Mouse (Mus musculus): ENCODE results near the gene Fgfr2. TPM values are rescaled to one million over a fixed set of nuclear protein-coding genes. Genes with fewer than 3 reads are reported as not detected.

The Fgfr2 gene
- total RNA-seq, 2 experiments from 2014 or later: 43.7 to 44.3 TPM

DNA sequence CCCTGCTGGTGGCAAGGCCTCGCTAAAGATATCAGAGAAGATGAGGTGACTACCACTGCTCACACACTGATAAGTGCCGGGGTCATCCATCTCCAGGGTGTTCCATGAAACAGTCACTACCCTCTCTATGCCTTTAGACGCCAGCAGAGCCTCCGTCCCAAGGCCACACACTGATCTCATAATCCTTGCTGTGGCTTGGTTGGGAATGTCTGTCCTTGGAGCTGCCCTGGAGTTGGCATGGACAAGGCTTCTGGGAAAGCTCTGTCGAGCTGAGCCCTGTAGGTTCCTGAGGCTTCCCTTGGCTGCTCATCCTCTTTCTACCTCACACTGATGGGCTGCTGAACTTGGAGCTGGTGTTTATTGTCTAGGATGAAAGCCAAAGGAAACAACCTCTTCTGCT, 2336.4 kb downstream of the Fgfr2 start:
- no peak for DNase-seq (ENCODE audit: extremely low spot score in 1 of 2, low spot score in 1 of 2)

DNA sequence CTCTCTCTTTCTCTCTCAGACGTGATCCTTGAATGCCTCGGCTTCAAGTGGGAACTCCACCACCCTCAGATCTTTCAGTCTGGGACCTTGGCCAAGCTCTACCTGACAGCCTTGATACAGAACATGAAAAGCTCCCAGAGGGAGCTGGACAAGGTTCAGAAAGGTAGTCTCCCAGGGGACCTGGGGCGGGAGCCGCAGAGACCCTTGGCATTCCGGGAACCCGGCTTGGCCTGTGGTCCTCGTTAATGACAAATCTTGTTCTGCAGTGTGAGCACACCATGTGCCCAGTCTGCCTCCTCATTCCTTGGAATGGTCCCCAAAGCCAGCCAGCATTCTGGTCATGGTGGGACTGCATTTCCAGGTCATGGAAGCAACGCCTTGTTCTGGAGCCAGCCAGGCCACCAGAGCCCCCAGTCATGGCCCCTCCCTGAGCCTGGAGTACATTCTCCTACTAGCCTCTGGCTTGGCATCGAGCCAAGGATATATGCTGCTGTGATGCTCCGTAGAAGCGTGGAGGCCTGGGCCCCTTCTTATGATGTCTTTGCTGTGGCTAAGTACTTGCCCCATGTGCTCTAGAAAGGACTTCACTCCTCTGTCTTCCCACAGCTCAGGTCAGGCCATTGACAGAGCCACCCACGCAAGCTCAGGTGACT, 2337.1 kb downstream of the Fgfr2 start:
- no peak for DNase-seq (ENCODE audit: extremely low spot score in 1 of 2, low spot score in 1 of 2)

DNA sequence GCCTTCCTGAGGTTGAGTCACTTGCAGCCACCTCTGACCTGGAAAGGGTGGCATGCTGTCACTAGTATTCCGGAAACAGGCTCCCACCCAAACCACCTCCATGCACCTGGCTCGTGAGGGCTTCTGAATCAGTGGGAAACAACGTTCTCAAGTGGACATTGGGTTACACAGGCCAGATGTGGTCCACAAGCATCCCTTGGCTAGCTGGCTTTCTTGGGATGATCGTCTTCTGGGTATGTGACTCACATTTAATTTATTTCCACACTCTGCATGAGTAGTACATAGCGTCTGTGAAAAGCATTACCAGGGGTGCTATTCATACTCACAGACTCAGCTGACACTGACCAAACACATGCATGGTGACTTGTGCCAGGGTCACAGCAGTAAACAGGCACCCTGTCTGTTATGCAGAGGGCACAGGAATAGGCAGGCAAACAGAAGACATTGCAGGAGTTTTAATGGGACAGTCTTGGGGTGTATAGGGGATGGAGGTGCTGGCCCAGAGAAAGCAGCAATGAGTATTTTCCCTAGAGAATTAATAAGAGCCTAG, 2340.6 kb downstream of the Fgfr2 start:
- no peak for DNase-seq (ENCODE audit: extremely low spot score in 1 of 2, low spot score in 1 of 2)

DNA sequence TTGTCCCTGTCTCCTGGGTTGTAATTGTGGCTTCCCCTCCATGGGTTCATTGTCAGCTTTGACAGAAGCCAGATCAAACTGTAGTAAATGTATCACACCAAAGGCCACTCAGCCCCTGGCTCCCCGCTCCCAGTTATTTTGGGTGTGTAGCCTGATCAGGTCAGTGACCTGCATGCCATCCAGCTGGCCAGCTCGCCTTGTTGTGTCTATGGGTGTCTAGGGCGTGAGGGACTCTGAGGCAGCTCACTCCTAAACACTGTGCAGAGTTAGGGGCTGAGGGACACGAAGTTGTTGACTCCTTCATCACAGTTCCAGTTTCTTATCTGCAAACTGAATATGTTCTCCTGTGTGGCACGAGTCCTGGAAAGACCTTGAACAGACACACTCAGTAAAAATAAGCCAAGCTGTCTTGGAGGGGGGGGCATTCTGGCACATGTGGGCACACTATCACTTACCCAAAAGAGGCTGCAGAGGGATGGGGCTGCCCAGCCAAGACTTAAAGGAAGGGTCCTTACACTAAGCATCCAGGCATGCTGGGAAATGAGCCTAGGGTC, 2342.2 kb downstream of the Fgfr2 start:
- DNase-seq (ENCODE audit: extremely low spot score in 1 of 2, low spot score in 1 of 2): no peak

DNA sequence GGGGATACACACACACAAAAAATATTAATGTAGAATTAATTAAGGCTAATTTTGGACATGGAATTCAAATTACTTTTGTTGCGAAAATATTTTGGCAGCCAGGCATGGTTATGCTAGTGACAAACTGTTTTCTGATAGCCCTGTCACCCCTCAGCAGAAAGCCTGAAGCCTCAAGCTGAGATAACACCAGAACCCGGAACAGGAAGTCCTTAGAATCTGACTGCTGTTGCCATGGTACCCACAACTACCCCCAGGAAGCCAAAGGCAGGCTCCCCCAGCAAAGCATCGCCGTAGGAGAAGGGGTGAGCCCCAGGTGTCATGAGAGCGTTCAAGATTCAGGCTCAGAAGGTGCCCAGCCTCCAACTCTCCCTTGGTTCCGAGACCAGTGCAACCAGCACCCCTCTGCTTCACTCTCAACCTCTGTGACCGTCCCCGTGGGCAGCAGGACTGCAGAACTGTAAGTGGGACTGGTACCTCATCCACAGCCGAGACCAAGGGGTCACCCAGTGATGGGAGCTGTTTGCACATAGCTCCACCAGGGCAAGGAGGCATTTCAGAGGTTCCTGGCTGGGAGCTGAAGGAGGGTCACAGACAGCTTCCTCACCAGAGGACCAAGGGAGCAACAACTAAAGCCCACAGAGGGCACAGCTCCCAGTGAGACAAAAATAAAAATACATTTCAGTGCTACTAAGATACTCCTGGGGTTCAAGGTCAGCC, 2349.1 kb downstream of the Fgfr2 start, which contains the start of gene Btbd16:
TSS of gene Btbd16 (plus strand) at position 156 of the 717 bp plus-strand sequence.
- no peak for DNase-seq (ENCODE audit: extremely low spot score in 1 of 2, low spot score in 1 of 2)

DNA sequence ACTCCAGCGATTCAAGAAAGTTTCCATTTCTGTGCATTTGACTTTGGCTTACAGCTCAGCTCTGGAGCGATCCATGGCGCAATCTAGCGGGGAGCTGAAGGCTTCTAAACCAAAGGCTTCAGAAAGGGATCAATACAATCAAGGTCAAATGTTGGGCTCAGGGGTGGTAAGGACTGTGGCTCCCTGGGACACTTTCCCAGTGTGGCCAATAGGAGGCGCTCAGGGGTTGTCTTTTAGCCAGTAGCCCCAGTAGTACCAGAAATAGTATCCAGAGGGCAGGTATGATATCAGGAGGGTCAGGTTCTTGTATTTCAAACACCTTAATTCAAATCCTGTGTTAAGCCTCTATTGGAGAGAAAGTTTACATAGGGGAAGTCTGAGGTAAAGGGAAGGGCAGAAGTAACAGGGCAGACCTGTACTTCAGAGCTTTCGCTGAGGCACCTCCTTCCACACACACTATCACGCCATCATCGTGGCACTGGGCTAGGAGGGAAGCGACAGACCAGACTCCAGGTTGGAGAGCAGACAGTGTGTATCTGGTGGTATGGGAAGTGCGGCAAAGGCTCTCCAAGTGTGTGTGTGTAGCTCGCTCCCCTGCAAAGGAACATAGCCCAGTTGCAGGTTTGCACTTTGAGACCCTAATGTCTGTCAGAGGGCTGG, 2349.8 kb downstream of the Fgfr2 start:
- DNase-seq (ENCODE audit: extremely low spot score in 1 of 2, low spot score in 1 of 2): peak in 1 of 2 experiments; percentile 51

DNA sequence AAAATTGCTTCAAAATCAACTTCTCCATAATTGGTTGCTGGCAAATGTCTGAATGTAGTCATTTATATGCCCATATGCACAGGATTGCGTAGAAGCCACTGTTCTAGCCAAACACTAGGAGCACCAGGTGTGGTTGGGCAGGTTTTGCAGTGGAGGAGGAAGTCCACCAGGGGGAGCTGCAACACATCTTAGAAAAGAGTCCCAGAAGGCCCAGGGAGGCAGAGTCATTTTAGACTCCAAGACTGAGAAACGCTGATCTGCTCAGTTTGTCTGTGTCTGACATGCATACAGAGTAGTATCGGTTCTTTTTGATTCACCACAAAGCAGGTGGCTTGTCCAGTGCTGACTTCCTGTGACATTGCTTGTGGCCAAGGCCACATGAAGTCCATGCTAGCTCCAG, 2352.4 kb downstream of the Fgfr2 start:
- peak; percentile 59 to 90 for DNase-seq (ENCODE audit: extremely low spot score in 1 of 2, low spot score in 1 of 2)

DNA sequence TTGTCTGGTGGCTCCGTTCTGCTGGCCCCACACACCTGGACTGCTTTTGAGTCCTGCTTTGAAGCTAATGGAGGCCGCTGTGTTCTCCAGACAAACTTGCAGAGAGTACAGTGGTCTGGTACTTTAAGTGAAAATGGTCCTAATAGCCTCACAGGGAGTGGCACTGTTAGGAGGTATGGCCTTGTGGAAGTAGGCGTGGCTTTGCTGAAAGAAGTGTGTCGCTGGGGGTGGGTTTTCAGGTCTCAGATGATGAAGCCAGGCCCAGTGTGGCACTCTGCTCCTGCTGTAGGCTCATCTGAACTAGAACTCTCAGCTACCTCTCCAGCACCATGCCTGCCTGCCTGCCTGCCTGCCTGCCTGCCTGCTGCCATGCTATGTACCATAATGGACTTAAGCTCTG, 2355.0 kb downstream of the Fgfr2 start:
- DNase-seq (ENCODE audit: extremely low spot score in 1 of 2, low spot score in 1 of 2): no peak

DNA sequence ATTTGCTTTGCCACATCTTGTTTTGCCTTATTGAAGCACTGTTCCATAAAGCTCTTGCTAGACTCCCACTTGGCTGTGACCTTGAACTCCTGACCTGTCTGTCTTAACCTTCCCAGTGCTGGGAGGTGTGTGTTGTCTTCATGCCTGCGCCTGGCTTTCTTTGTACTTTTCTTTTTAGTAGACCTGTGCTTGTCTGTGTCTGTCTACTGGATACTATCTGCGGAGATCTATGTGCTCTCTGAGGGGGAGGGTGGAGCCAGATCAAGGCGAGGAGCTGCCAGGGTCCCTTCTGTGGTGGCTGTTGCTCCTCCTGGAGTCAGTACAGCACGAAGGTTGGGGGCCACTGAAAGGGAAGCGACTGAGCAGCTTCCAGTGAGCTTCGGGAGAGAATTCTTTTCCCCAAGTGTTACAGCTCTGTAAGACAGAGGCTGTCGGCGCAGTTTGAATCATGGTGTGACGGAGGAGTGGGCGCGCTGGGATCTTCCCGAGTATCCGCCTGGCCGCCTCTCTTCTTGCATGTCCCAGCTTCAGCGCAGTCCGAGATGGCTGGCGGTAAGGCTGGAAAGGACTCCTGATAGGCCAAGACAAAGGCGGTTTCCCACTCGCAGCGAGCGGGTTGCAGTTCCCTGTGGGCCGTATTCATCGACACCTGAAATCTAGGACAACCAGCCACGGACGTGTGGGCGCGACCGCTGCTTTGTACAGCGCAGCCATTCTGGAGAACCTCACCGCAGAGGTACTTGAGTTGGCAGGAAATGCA, 2356.6 kb downstream of the Fgfr2 start:
- DNase-seq (ENCODE audit: extremely low spot score in 1 of 2, low spot score in 1 of 2): no peak

DNA sequence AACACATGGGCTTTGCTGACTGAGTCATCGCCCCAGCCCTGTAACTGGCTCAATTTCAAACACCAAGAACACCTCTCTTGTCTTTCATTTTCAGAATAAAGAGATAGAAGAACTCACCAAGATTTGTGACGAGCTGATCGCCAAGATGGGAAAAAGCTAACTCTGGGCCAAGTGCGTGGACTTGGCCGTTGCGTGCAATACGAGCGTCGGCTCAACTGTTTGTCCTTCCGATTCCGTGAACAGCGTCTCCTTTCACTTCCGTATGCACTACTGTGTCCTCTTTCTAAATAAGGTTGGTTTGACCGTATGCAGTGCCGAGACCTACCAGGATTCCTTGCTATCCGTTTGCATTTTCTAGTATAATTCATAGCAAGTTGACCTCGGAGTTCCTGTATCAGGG, 2359.0 kb downstream of the Fgfr2 start:
- no peak for DNase-seq (ENCODE audit: extremely low spot score in 1 of 2, low spot score in 1 of 2)

DNA sequence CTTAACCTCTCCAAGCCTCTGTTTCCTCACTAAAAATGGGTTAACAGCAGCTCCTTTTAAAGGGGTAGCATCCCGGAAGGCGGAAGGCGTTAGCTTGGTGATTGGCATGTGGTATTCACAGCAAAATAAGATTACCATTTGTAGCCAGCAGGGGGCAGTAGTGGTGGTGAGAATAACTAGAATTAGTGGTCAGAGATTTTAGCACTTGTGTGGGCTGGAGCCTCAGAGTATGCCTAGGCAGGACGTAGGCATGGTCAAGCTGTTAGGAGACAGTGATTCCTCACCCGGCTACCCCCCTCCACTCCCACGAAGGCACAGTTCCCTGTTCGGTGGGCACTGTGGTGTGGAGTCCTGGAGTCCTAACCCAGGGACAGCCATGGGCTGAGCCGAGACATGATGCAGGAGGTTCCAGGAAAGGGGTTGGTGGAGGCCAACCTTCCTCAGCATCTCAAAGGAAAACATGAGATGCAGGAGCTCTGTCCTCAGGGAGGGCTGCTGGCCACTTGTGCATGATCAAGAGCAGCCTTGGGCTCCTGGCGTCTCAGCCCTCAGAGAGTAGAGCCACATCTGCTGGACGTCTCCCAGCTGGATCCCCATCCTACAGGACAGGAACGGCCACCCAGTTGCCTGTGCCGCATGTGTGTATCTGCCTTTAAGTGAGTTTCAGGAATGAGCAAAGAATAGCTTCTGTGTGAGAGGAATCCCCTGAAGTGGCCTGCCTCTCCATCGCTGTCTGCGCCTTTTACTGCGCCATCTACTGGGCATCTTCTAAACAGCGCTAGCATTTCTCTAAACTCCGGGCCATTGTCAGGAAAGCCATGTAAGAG, 2360.9 kb downstream of the Fgfr2 start:
- DNase-seq (ENCODE audit: extremely low spot score in 1 of 2, low spot score in 1 of 2): peak; percentile 54 to 68

DNA sequence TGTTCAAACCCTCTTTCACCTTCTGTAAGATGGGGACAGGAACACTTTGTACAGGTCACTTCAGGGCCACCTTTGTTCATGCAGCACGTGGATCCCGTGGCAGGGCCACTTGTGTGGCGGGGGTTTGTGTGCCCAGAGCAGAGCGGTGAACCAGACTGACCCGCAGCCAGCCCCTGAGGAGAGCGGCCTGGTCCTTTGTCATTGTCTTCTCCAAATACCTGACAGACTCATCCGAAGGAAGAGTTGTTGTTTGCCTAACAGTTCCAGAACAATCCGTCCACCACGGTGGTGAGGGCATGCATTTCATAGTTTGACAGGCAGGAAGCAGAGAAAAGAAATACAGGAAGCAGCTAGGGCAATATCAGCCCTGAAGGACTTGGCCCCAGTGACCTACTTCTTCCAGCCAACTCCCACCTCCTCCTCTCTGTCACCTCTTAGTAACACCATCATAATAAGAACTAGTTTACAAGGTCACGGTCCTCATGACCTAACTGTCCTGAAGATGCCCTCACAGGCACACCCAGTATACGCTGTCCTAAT, 2365.8 kb downstream of the Fgfr2 start:
- DNase-seq (ENCODE audit: extremely low spot score in 1 of 2, low spot score in 1 of 2): no peak

DNA sequence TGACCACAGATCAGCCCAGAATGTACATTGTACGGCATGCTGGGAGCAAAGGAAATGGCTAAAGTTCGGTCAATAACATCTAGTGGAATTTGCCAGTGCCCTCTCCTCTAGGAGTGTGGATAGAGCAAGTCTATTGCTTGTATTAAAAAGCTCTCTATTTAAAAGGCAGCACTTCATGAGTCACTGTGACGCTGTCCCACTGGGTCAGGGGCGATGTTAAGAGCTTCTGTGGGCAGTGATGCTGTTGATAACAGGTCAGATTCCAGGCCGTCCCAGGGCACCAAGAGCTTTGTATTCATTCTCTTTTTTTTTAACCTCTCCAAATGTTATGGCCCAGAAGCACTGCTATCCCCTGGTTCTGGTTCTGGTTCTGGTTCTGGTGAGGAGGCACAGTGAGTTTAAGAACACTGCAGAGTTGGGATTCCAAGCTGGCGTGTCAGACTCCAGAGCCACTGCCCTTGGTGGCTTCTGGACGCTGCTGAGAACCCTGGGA, 2366.8 kb downstream of the Fgfr2 start:
- no peak for DNase-seq (ENCODE audit: extremely low spot score in 1 of 2, low spot score in 1 of 2)

DNA sequence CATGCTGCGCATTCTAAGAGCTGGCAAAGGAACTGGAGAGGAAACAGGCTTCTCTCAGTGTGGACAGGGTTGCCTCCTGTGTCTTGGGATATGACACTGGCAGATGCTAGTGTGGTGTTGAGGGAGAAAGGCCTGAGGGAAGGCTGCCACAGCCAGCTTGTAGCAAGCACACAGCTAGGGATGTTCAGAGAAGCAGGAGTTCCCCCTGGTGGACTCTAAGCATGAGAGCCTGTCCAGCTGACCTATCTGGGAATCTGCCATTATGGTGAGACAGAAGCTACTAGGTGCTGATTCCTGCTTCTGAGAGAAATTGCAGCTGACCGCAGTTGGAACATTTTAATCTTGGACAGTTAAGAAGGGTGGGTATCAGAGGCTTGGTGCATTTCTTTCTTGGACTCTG, 2368.4 kb downstream of the Fgfr2 start:
- no peak for DNase-seq (ENCODE audit: extremely low spot score in 1 of 2, low spot score in 1 of 2)

DNA sequence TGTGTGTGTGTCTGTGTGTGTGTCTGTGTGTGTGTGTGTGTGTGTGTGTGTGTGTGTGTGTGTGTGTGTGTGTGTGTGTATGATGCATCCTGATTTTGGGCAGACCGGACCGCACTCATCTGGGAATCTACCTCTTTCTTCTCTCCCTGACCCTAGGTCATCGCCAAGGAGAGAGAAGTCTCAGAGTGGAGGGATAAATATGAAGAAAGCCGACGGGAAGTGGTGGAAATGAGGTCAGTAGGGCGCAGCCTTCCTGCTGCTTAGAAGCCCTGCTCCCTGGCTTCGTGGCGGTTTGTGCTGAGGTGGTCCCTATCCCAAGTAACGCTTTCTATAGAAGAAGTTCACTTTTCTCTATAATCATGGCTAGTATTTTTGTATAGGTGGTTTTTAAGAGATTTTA, 2371.5 kb downstream of the Fgfr2 start:
- DNase-seq (ENCODE audit: extremely low spot score in 1 of 2, low spot score in 1 of 2): no peak

DNA sequence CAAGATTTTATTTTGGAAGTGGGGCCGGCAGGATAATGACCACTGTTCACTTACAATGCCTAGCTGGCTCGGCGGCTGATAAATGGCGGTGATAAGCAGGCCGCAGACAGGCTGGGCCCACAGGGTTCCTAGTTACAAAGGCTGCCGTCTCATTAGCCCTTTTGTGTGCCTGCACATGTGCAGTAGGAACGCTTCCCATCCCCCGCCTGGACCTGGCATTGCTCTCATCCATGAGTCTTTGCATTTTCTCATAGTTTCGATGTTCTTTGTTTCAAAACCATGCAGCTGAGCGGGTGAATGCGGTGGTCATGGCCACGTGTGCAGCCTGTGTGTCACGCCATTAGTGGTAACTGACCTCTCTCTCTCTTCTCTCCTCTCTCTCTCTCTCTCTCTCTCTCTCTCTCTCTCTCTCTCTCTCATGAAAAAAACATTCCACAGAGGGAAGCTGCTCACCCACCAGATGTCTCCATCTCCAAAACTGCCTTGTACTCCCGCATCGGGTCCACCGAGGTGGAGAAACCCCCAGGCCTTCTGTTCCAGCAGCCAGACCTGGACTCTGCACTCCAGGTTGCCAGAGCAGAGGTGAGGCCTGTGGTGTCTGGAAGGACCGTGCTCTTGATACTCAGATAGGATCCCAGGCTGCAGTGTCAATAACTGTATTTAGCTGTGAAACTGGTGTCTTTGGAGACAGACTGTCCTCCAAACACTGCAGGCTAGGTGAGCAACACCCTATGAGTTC, 2372.2 kb downstream of the Fgfr2 start:
- no peak for DNase-seq (ENCODE audit: extremely low spot score in 1 of 2, low spot score in 1 of 2)

DNA sequence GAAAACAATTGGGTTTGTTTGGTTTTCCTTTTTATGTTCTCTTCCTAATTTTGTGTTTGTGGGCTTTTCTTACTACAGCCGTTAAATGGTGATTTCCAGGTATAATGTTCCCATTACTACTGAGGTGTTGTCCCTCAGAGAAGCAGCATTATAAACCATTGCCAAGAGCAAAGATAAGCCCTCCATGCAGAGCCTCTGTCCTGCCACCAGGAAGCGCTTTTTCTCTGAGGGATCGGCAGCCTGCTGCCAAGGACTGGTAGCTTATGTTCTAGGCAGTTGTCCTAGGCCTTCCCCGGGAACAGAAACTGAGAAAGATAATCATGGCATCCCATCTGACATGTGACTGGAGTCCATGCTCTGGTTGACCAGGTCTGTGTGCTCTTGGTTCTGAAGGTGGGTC, 2374.0 kb downstream of the Fgfr2 start:
- no peak for DNase-seq (ENCODE audit: extremely low spot score in 1 of 2, low spot score in 1 of 2)
